Mouse (Mus musculus) E14TG2a.4 (cell line): ENCODE measurements around the gene Tmem213.

Experiments
- H3K27me3 ChIP-seq: 2 replicates; pipeline ENCODE4 v1.6.1; 2014; ENCODE audit warnings: low read length, control low read depth; ENCODE audit not compliant: insufficient read depth
- H3K36me3 ChIP-seq: 2 replicates; pipeline ENCODE4 v1.6.1; 2014; ENCODE audit warnings: low read length, control low read depth; ENCODE audit not compliant: insufficient read depth
- H3K4me1 ChIP-seq: replicated peaks from 2 replicates; pipeline ENCODE4 v1.6.1; 2014; ENCODE audit warnings: low read depth, low read length, control low read depth
- H3K4me3 ChIP-seq: replicated peaks from 2 replicates; pipeline ENCODE4 v1.5.1; 2014; ENCODE audit warnings: mild to moderate bottlenecking, low read length
- H3K9me3 ChIP-seq: 2 replicates; pipeline ENCODE4 v1.6.1; 2014; ENCODE audit warnings: low read length, control low read depth
- CTCF ChIP-seq: conservative IDR thresholded peaks from 2 replicates; pipeline ENCODE4 v1.5.1; 2014; ENCODE audit warnings: low read length
- NANOG ChIP-seq: IDR thresholded peaks from 2 replicates; pipeline ENCODE4 v1.6.1; 2014; ENCODE audit warnings: borderline replicate concordance, low read length, mixed read lengths
- POU5F1 ChIP-seq: IDR thresholded peaks from 2 replicates; pipeline ENCODE4 v1.6.1; 2014; ENCODE audit warnings: low read length, borderline replicate concordance

Tmem213 gene

GRCm38 (mm10) chr6:38165385-38165784, 56.3 kb downstream of the Tmem213 start:
- H3K4me1 ChIP-seq, result peaks cover under 1% of the 10 kb centered on the region; the same call in 1 of the 2 replicates
- no peaks in the 10 kb centered on the region for H3K27me3 ChIP-seq
- H3K9me3 ChIP-seq, result no peaks in the 10 kb centered on the region
- TF ChIP-seq POU5F1 (no peak), CTCF (no peak), NANOG (no peak)
- H3K4me3 ChIP-seq, result no peak overlapping the region
- H3K36me3 ChIP-seq, result 0 out of 2 replicates have a peak, but pooled peaks cover 3% of the 10 kb centered on the region
